Mouse (Mus musculus): ENCODE measurements around the gene Wdtc1. TPM values are rescaled to one million over a fixed set of nuclear protein-coding genes. Genes with fewer than 3 reads are reported as not detected.

Wdtc1 gene
- polyA plus RNA-seq, 1 experiment, result 33.3 TPM

DNA sequence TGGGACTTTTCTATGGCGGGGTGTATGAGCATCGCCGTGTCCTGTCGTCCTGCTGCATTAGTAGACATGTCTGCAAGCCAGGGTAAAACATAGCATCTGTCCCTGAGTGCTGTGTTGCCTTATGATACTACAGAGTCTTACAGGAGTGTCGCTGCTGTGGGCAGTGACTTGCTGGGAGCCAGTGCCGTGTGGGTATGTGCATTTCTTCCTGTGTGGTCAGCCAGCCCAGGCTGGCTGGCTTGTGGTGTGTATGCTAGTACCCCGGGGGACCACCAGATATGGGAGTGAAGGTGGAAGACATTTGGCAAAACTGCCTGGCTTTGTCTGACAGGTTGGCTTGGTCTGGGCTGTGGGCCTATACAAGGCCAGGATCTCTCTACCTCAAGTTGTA lies 90.9 kb downstream of the Wdtc1 start:
- DNase-seq (ENCODE audit: low read depth in 1 of 2, low spot score in 2 of 2), result no peak
- H3K27ac ChIP-seq (ENCODE audit: insufficient read depth, low read length), result no peak overlapping the region
- H3K4me1 ChIP-seq (ENCODE audit: control insufficient read depth, insufficient read depth, insufficient read length), result no peaks in the 10 kb centered on the region; the same call in 1 of the 2 replicates
- H3K4me3 ChIP-seq (ENCODE audit: extremely low read depth, insufficient read depth, insufficient read length), result peak overlapping the region; percentile 34; the same call in 1 of the 2 replicates
- 18% methylated on average over 7 of the region's 7 CpGs for WGBS
- peaks cover 17% of the 10 kb centered on the region for H3K36me3 ChIP-seq (ENCODE audit: control insufficient read depth, insufficient read depth, low read length)
- H3K27me3 ChIP-seq (ENCODE audit: control insufficient read depth, insufficient read depth, low read length), result no peaks in the 10 kb centered on the region
- TF ChIP-seq CTCF (IDR thresholded peaks at IDR 0.05; ENCODE audit: extremely low read depth, insufficient read depth, insufficient read length, insufficient replicate concordance) (no peak), POLR2A (IDR thresholded peaks at IDR 0.05; ENCODE audit: low read depth, low read length) (no peak)

DNA sequence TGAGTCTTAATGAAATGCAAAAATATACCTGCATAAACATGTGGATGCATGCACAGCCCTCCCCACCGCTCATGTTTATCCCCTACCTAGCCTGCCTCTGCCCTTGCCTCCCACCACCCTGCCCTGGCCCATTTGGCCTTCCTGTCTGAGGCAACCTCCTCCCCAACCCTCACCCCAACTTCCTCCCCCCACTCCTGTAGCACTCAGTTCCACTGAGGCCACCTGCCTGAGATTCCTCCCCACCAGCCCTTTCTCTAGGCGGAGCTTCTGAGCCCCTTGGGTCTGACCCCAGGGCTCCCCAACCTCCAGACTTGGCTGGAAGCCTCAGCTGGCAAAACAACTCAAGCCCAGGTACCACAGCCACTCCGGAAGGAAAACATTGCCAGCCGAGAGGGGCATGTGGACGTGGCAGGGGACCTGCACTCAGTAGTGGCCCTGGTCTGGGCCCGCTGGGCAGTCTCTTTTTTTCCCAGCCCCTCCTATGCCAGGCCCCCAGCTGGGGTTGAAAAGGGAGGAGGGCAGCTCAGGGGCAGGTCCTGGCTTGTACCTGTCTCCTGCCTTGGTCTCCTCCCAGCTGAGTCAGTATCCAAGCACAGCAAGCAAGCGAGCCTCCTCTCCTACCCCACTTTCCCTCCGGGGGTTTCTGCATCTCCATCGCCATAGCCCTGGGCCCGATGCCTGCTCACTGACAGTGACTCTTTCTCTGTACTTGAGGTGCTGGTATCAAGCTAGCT lies 91.5 kb downstream of the Wdtc1 start:
- peak in 1 of 2 experiments; percentile 30 for DNase-seq (ENCODE audit: low read depth in 1 of 2, low spot score in 2 of 2)
- Histone ChIP-seq H3K27ac (ENCODE audit: insufficient read depth, low read length) (0 out of 2 replicates have a peak overlapping the region, but pooled peaks have one; percentile 11), H3K4me1 (ENCODE audit: control insufficient read depth, insufficient read depth, insufficient read length) (no peaks in the 10 kb centered on the region; the same call in 1 of the 2 replicates), H3K36me3 (ENCODE audit: control insufficient read depth, insufficient read depth, low read length) (peaks cover 14% of the 10 kb centered on the region), H3K4me3 (ENCODE audit: extremely low read depth, insufficient read depth, insufficient read length) (no peak overlapping the region), H3K27me3 (ENCODE audit: control insufficient read depth, insufficient read depth, low read length) (no peaks in the 10 kb centered on the region)
- no peak for TF ChIP-seq POLR2A (IDR thresholded peaks at IDR 0.05; ENCODE audit: low read depth, low read length)
- no peak for TF ChIP-seq CTCF (IDR thresholded peaks at IDR 0.05; ENCODE audit: extremely low read depth, insufficient read depth, insufficient read length, insufficient replicate concordance)
- WGBS, result 21% methylated on average over 10 of the region's 10 CpGs

DNA sequence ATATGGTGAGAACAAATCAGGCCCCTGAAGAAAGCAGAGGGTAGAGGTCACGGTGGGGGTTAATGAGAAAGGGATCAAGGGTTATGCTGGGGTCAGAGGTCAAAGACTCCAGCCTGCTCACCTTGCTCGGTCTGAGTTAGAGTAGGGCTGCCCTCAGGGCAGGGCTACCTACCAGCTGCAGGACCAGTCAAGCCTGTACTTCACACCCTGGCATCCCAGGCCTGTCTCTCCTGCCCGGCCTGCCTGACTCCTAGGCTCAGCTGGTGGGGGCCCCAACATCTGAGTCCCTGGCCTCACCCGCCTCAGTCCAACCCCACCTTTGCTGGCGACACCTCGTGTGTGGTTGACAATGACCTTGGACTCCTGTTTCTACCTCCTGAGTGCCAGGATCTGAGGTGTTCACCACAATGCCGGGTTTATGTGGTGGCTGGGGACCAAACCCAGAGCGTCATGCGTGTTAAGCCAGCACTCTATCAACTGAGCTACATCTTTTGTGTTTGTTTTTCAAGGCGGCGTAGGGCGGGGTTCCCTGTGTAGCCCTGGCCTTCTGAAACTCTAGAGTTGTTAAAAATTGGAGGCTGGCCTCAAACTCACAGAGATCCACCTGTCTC lies 95.4 kb downstream of the Wdtc1 start:
- WGBS, result 89% methylated on average over 12 of the region's 12 CpGs

DNA sequence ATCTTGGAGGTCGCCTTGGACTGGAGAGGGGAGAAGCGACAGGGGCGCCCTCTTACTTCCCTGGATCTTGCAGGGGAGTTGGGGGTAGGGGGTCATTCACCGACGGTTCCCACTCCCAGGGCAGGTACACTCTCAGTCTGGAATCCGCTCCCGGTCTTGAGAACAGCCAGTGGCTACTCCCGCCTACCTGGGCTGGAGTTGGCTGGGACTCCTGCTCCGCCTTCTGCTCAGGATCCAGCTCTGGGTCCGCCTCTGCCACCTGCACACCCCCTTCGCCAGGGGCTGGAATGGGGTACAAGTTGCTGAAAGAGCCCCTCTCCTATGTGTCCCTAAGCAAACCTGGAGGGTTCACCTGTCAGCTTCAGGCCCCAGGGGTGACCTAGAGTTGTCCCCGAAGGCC lies 96.1 kb downstream of the Wdtc1 start:
- Histone ChIP-seq H3K4me3 (ENCODE audit: extremely low read depth, insufficient read depth, insufficient read length) (no peak overlapping the region), H3K36me3 (ENCODE audit: control insufficient read depth, insufficient read depth, low read length) (no peaks in the 10 kb centered on the region), H3K27ac (ENCODE audit: insufficient read depth, low read length) (no peak overlapping the region), H3K27me3 (ENCODE audit: control insufficient read depth, insufficient read depth, low read length) (no peaks in the 10 kb centered on the region), H3K4me1 (ENCODE audit: control insufficient read depth, insufficient read depth, insufficient read length) (no peaks in the 10 kb centered on the region; the same call in 1 of the 2 replicates)
- no peak for DNase-seq (ENCODE audit: low read depth in 1 of 2, low spot score in 2 of 2)
- WGBS, result 94% methylated on average over 12 of the region's 12 CpGs
- TF ChIP-seq CTCF (IDR thresholded peaks at IDR 0.05; ENCODE audit: extremely low read depth, insufficient read depth, insufficient read length, insufficient replicate concordance), result no peak
- TF ChIP-seq POLR2A (IDR thresholded peaks at IDR 0.05; ENCODE audit: low read depth, low read length), result no peak

More for the DNA sequence above, 95.4 kb downstream of the Wdtc1 start:
- TF ChIP-seq POLR2A (IDR thresholded peaks at IDR 0.05; ENCODE audit: low read depth, low read length) (no peak), CTCF (IDR thresholded peaks at IDR 0.05; ENCODE audit: extremely low read depth, insufficient read depth, insufficient read length, insufficient replicate concordance) (no peak)
- no peak for DNase-seq (ENCODE audit: low read depth in 1 of 2, low spot score in 2 of 2)
- H3K36me3 ChIP-seq (ENCODE audit: control insufficient read depth, insufficient read depth, low read length), result no peaks in the 10 kb centered on the region
- no peaks in the 10 kb centered on the region for H3K27me3 ChIP-seq (ENCODE audit: control insufficient read depth, insufficient read depth, low read length)
- no peaks in the 10 kb centered on the region; the same call in 1 of the 2 replicates for H3K4me1 ChIP-seq (ENCODE audit: control insufficient read depth, insufficient read depth, insufficient read length)
- H3K4me3 ChIP-seq (ENCODE audit: extremely low read depth, insufficient read depth, insufficient read length), result no peak overlapping the region
- H3K27ac ChIP-seq (ENCODE audit: insufficient read depth, low read length), result no peak overlapping the region

DNA sequence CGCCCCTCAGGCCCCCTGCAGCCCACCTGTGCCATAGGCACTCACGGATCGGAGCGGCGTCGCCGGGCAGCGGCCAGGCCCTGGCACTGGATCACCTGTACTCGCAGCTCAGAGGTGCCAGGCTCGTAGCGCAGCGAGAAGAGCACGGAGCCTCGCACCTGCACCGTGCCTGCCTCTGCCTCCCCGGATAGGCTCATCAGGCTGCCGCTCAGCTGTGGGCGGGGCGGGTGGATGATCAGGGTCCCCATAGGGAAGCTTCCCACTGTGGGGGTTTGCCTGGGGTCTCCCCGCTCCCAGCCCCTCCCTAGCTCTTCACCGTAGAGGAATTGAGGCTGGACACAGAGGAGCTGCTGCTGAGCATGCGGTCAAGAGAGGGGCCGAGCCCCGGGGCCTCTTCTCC lies 96.5 kb downstream of the Wdtc1 start:
- Histone ChIP-seq H3K27ac (ENCODE audit: insufficient read depth, low read length) (no peak overlapping the region), H3K4me3 (ENCODE audit: extremely low read depth, insufficient read depth, insufficient read length) (no peak overlapping the region), H3K4me1 (ENCODE audit: control insufficient read depth, insufficient read depth, insufficient read length) (no peaks in the 10 kb centered on the region; the same call in 1 of the 2 replicates), H3K27me3 (ENCODE audit: control insufficient read depth, insufficient read depth, low read length) (no peaks in the 10 kb centered on the region), H3K36me3 (ENCODE audit: control insufficient read depth, insufficient read depth, low read length) (no peaks in the 10 kb centered on the region)
- 93% methylated on average over 24 of the region's 24 CpGs for WGBS
- TF ChIP-seq CTCF (IDR thresholded peaks at IDR 0.05; ENCODE audit: extremely low read depth, insufficient read depth, insufficient read length, insufficient replicate concordance) (no peak), POLR2A (IDR thresholded peaks at IDR 0.05; ENCODE audit: low read depth, low read length) (no peak)
- no peak for DNase-seq (ENCODE audit: low read depth in 1 of 2, low spot score in 2 of 2)

DNA sequence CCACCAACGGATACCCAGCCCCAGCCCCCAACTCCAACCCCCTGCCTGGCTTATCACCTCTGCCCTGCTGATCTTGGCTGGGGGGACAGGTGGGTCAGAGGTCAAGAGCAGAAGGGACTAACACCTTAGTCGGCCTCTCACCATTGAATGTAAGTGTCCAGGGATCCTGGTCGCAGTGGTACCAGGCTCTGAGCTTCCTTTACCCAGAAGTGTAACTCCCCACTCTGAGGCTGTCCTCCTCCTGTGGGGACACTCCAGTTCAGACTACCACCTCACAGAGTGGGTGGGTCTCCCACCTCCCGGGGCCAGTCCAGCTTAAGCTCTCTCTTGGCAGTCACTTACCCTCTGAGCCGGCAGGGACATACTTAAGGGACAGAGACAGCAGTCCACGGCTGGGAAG lies 97.9 kb downstream of the Wdtc1 start:
- no peak for DNase-seq (ENCODE audit: low read depth in 1 of 2, low spot score in 2 of 2)
- TF ChIP-seq CTCF (IDR thresholded peaks at IDR 0.05; ENCODE audit: extremely low read depth, insufficient read depth, insufficient read length, insufficient replicate concordance) (no peak), POLR2A (IDR thresholded peaks at IDR 0.05; ENCODE audit: low read depth, low read length) (no peak)
- Histone ChIP-seq H3K27ac (ENCODE audit: insufficient read depth, low read length) (no peak overlapping the region), H3K4me3 (ENCODE audit: extremely low read depth, insufficient read depth, insufficient read length) (no peak overlapping the region), H3K27me3 (ENCODE audit: control insufficient read depth, insufficient read depth, low read length) (peaks cover 3% of the 10 kb centered on the region; the same call in 1 of the 2 replicates), H3K36me3 (ENCODE audit: control insufficient read depth, insufficient read depth, low read length) (no peaks in the 10 kb centered on the region), H3K4me1 (ENCODE audit: control insufficient read depth, insufficient read depth, insufficient read length) (peaks cover 2% of the 10 kb centered on the region; the same call in 1 of the 2 replicates)
- WGBS, result 92% methylated on average over 6 of the region's 6 CpGs

All from spleen, adult 2 months (tissue).